Mouse (Mus musculus) forebrain, embryonic 11.5 days (tissue): ENCODE results near the gene Pcbp3. TPM values are rescaled to one million over a fixed set of nuclear protein-coding genes. Genes with fewer than 3 reads are reported as not detected.

Experiments
- ATAC-seq: fragments of 200-750 bp; cut with Nextera tagmentation; replicated peaks from 2 replicates; pipeline ENCODE4 v1.8.0; 2017; ENCODE audit warnings: moderate TSS enrichment; ENCODE audit not compliant: low FRiP score
- DNase-seq: peaks from one replicate; pipeline ENCODE4 v3.0.0-alpha.2; 2017; ENCODE audit warnings: low spot score
- H3K27ac ChIP-seq: fragments of 300-500 bp; sonication (generic); 2 replicates; pipeline ENCODE4 v1.5.1; 2014; ENCODE audit warnings: low read depth, low read length
- H3K27me3 ChIP-seq: fragments of 300-500 bp; sonication (generic); 2 replicates; pipeline ENCODE4 v1.6.1; 2014; ENCODE audit warnings: mild to moderate bottlenecking, low read length, mixed read lengths; ENCODE audit not compliant: control insufficient read depth, insufficient read depth
- H3K36me3 ChIP-seq: fragments of 300-500 bp; sonication (generic); 2 replicates; pipeline ENCODE4 v1.6.1; 2014; ENCODE audit warnings: mild to moderate bottlenecking, low read length, moderate library complexity, mixed read lengths; ENCODE audit not compliant: control insufficient read depth, insufficient read depth
- H3K4me1 ChIP-seq: fragments of 300-500 bp; sonication (generic); replicated peaks from 2 replicates; pipeline ENCODE4 v1.6.1; 2014; ENCODE audit warnings: low read length, mixed read lengths; ENCODE audit not compliant: control insufficient read depth, insufficient read depth
- H3K4me2 ChIP-seq: fragments of 300-500 bp; sonication (generic); 2 replicates; pipeline ENCODE4 v1.6.1; 2014; ENCODE audit warnings: low read depth, mild to moderate bottlenecking, low read length, moderate library complexity, mixed read lengths; ENCODE audit not compliant: severe bottlenecking
- H3K4me3 ChIP-seq: fragments of 300-500 bp; sonication (generic); 2 replicates; pipeline ENCODE4 v1.5.1; 2014; ENCODE audit warnings: low read depth, low read length
- H3K9ac ChIP-seq: fragments of 300-500 bp; sonication (generic); 2 replicates; pipeline ENCODE4 v1.6.1; 2014; ENCODE audit warnings: low read length
- H3K9me3 ChIP-seq: fragments of 300-500 bp; sonication (generic); 2 replicates; pipeline ENCODE4 v1.6.1; 2016; ENCODE audit warnings: low read length, mixed read lengths; ENCODE audit not compliant: control insufficient read depth
- WGBS: fragments of 180-500 bp; shearing (Covaris S2); extraction: QIAGEN DNeasy Blood & Tissue Kit; methylation state at CpG from one replicate; pipeline ENCODE4 v1.1.7; 2014; 5-methylcytosine and 5-hydroxymethylcytosine counted together
- polyA plus RNA-seq: library from polyadenylated mRNA; unstranded; fragments of >200 nt; fragmentation: Nextera tagmentation; extraction: Ambion mirVana; gene quantifications from 2 replicates; pipeline ENCODE4 v1.2.1, GENCODE M21; 2014

Gene Pcbp3
- polyA plus RNA-seq, 1 experiment from 2014 or later, result 35.4 TPM

- no peak overlapping the region for H3K4me3 ChIP-seq
- DNase-seq, result no peak
- no peaks in the 10 kb centered on the region for H3K4me1 ChIP-seq
- WGBS, result 84% methylated on average over 5 of the region's 5 CpGs
- H3K9me3 ChIP-seq, result no peaks in the 10 kb centered on the region
- H3K4me2 ChIP-seq, result no peak overlapping the region
- ATAC-seq, result no peak
- no peak overlapping the region for H3K27ac ChIP-seq
- no peaks in the 10 kb centered on the region for H3K27me3 ChIP-seq
- no peak overlapping the region for H3K9ac ChIP-seq
- H3K36me3 ChIP-seq, result no peaks in the 10 kb centered on the region
Measured at GRCm38 (mm10) chr10:76881900-76882299, 79.8 kb downstream of the Pcbp3 start.

DNA sequence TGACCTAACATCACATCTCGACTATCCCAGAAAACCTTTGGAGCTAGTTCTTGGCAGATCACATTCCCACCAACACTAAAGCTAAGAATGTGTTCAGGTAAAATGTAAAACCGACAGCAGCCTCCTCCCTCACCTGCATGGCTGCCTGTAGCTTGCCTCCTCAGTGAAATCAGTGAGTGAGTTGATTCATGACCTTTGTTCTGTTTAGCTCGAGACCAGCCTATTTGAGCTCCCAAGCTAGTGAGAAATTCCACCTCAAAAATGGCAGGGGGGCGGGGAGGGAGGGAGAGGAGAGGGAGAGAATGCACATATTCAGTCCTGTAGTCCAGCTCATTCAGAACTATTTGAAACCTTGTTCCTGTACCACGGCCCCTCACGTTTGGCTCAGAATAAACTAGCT is 86.4 kb downstream of the Pcbp3 start:
- no peaks in the 10 kb centered on the region for H3K36me3 ChIP-seq
- no peaks in the 10 kb centered on the region for H3K27me3 ChIP-seq
- no peak overlapping the region for H3K9ac ChIP-seq
- no peak overlapping the region for H3K27ac ChIP-seq
- H3K4me1 ChIP-seq, result no peaks in the 10 kb centered on the region
- no peak for ATAC-seq
- no peak for DNase-seq
- no peak overlapping the region for H3K4me2 ChIP-seq
- WGBS, result 82% methylated on average over 6 of the region's 6 CpGs
- no peak overlapping the region for H3K4me3 ChIP-seq
- no peaks in the 10 kb centered on the region for H3K9me3 ChIP-seq

GRCm38 (mm10) chr10:76874879-76875278 is 86.8 kb downstream of the Pcbp3 start:
- Histone ChIP-seq H3K4me1 (no peaks in the 10 kb centered on the region), H3K9me3 (no peaks in the 10 kb centered on the region), H3K4me2 (no peak overlapping the region), H3K9ac (no peak overlapping the region), H3K27ac (no peak overlapping the region), H3K4me3 (no peak overlapping the region), H3K27me3 (no peaks in the 10 kb centered on the region), H3K36me3 (no peaks in the 10 kb centered on the region)
- no peak for ATAC-seq
- DNase-seq, result no peak
- 92% methylated on average over 5 of the region's 5 CpGs for WGBS

DNA sequence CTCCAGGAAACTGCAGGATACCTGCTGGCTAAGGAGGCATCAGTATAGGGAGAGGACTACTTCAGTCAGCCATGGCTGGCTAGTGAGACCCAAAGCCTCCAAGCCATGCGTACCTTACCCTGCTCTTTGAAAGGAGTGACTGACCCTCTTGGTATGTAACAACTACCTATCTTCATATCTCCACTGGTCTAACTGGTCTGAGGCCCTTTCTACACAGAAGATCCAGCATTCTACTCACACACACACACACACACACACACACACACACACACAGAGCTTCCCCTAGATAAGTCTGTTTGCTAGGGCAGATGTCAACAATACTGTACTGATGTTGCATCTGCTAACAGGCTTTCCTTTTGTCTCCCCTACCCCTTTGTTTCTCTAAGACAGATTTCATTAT is 87.3 kb downstream of the Pcbp3 start:
- no peak overlapping the region for H3K4me3 ChIP-seq
- no peaks in the 10 kb centered on the region for H3K36me3 ChIP-seq
- DNase-seq (no peak), ATAC-seq (no peak)
- H3K4me2 ChIP-seq, result no peak overlapping the region
- no peak overlapping the region for H3K9ac ChIP-seq
- H3K27me3 ChIP-seq, result no peaks in the 10 kb centered on the region
- no peaks in the 10 kb centered on the region for H3K4me1 ChIP-seq
- H3K27ac ChIP-seq, result no peak overlapping the region
- H3K9me3 ChIP-seq, result no peaks in the 10 kb centered on the region
- 84% methylated on average over 1 of the region's 1 CpGs for WGBS

DNA sequence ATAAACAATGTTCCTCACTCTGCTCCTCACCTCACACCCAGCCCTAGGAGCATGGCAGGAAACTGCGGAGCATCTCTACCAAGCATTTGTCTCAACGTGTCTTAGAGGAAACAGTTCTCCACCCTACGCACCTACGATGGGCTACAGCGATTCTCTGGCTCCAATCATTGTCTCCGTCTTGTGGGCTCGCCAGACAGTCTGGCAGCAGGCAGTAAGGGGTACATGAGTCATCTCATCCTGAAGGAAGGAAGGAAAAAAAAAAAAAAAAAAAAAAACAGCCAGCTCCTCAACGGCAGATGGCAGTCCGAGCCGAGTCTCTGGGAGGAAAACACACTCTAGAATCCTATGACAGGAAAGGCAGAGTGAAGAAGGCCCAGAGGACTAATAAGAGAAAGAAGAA is 87.7 kb downstream of the Pcbp3 start:
- no peaks in the 10 kb centered on the region for H3K4me1 ChIP-seq
- H3K27me3 ChIP-seq, result no peaks in the 10 kb centered on the region
- DNase-seq (no peak), ATAC-seq (no peak)
- H3K27ac ChIP-seq, result no peak overlapping the region
- no peak overlapping the region for H3K9ac ChIP-seq
- no peak overlapping the region for H3K4me2 ChIP-seq
- 94% methylated on average over 10 of the region's 10 CpGs for WGBS
- H3K4me3 ChIP-seq, result no peak overlapping the region
- H3K9me3 ChIP-seq, result no peaks in the 10 kb centered on the region
- H3K36me3 ChIP-seq, result no peaks in the 10 kb centered on the region

DNA sequence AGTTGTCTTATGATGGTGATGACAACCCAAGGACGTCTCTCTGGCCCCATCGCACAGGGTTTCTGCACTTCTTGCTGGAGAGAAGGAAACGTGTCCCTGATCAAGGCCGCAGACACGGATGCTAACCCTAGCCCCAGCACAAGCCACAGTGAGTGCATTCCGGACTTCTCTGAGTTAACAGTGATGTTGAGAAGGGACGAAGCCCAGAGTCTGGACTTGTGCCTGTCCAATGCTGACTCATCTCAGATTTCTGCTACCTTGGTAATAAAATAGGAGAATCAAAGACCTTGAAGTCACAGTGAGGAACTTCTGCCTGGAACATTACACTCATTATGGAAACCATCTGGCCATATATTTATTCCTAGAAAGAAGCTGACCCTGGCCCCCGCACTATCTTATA is 89.0 kb downstream of the Pcbp3 start:
- Histone ChIP-seq H3K27me3 (no peaks in the 10 kb centered on the region), H3K4me2 (no peak overlapping the region), H3K9ac (no peak overlapping the region), H3K27ac (no peak overlapping the region), H3K9me3 (no peaks in the 10 kb centered on the region), H3K4me1 (no peaks in the 10 kb centered on the region), H3K36me3 (no peaks in the 10 kb centered on the region), H3K4me3 (no peak overlapping the region)
- WGBS, result 90% methylated on average over 8 of the region's 8 CpGs
- ATAC-seq, result no peak
- no peak for DNase-seq

GRCm38 (mm10) chr10:76865936-76866335 is 95.8 kb downstream of the Pcbp3 start:
- Histone ChIP-seq H3K9me3 (no peaks in the 10 kb centered on the region), H3K4me2 (no peak overlapping the region), H3K27me3 (no peaks in the 10 kb centered on the region), H3K4me1 (no peaks in the 10 kb centered on the region), H3K27ac (no peak overlapping the region), H3K36me3 (no peaks in the 10 kb centered on the region), H3K4me3 (no peak overlapping the region), H3K9ac (no peak overlapping the region)
- ATAC-seq (no peak), DNase-seq (no peak)

GRCm38 (mm10) chr10:76860998-76861397 is 100.7 kb downstream of the Pcbp3 start:
- DNase-seq (no peak), ATAC-seq (no peak)
- H3K4me1 ChIP-seq, result no peaks in the 10 kb centered on the region
- 84% methylated on average over 3 of the region's 3 CpGs for WGBS
- H3K4me3 ChIP-seq, result no peak overlapping the region
- no peak overlapping the region for H3K4me2 ChIP-seq
- no peaks in the 10 kb centered on the region for H3K27me3 ChIP-seq
- no peak overlapping the region for H3K27ac ChIP-seq
- no peak overlapping the region for H3K9ac ChIP-seq
- no peaks in the 10 kb centered on the region for H3K9me3 ChIP-seq
- no peaks in the 10 kb centered on the region for H3K36me3 ChIP-seq

- H3K4me3 ChIP-seq, result no peak overlapping the region
- H3K9me3 ChIP-seq, result no peaks in the 10 kb centered on the region
- no peaks in the 10 kb centered on the region for H3K27me3 ChIP-seq
- H3K9ac ChIP-seq, result no peak overlapping the region
- no peak overlapping the region for H3K4me2 ChIP-seq
- DNase-seq, result no peak
- H3K4me1 ChIP-seq, result no peaks in the 10 kb centered on the region
- no peak for ATAC-seq
- 83% methylated on average over 12 of the region's 12 CpGs for WGBS
- H3K27ac ChIP-seq, result no peak overlapping the region
- no peaks in the 10 kb centered on the region for H3K36me3 ChIP-seq
Measured at GRCm38 (mm10) chr10:76859355-76860127, 102.1 kb downstream of the Pcbp3 start.
